Mouse (Mus musculus) gastrocnemius, postnatal 14 days (tissue): ENCODE measurements around the gene Gm37596. TPM values are rescaled to one million over a fixed set of nuclear protein-coding genes. Genes with fewer than 3 reads are reported as not detected.
"Not testable (repeated sequence)": the region's sequence is repeated elsewhere in the genome, so short reads cannot be mapped to it uniquely, and the experiment has no call there.

Experiments used
- DNase-seq: peaks from one replicate; pipeline ENCODE4 v3.0.0; 2021; ENCODE audit warnings: mixed read lengths
- intact Hi-C: fragments of 180-260 bp; cut with DNase I; formaldehyde crosslinking; loops from one replicate; pipeline ENCODE4 v1.15.1; 2025; ENCODE audit warnings: low total_unique reads
- long read RNA-seq, 2 experiments: library from polyadenylated mRNA; stranded (forward); transcript quantifications; one replicate each; pipeline ENCODE4 v2.0.0; 2021
- total RNA-seq, 2 experiments: library from RNA; stranded (reverse); gene quantifications; 2 replicates each; pipeline ENCODE4 v1.2.3; 2021

Gene Gm37596
- not detected for total RNA-seq
- long read RNA-seq, experiment 1 = 0 reads
- long read RNA-seq, experiment 2 = 0 reads

DNA sequence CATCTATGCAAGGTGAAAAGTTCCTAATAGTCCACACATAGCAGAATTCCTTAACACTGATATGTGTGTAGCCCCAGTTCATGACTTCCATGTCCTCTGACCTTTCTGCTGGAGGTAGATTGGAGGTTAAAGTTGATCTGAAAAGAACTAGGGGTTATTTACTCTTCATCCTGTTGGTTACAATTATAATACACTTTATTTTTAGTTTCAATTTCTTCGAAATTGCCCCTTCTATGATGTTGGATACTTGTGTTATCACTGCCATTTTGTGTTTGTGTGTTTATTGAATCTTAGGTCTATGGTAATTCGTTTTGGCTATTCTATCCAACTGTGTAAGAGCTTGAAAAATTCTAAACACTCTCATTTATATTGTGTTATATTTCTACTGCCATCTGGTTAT lies at the start of gene Gm37596:
Gene Gm37596, minus strand, starts transcription at position 101 of the 400 bp plus-strand sequence.
- DNase-seq, intact Hi-C loops: not testable (repeated sequence)

GRCm38 (mm10) chr3:93708969-93709637 lies 16.2 kb upstream of the Gm37596 start:
- intact Hi-C loops, DNase-seq: not testable (repeated sequence)

DNA sequence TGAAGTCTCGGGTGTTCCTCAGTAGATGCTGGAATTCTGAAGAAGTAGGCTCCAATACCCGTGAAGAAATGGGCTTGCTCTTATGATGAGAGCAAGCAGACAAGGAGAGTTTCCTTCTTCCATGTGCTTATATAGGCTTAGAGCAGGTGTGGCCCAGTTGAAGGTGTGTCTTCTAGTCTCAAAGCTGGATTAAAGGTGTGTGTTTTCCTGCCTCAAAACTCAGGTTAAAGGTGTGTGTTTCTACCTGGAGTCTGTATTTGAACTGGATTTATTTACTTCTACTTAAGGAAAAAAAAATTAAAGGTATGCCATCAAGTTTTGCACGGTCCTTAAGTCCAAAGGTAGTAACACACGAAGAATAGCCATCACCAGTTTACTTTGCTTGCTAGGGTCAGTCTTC lies 16.7 kb downstream of the Gm37596 start, which contains the start of gene Tdpoz1:
Gene Tdpoz1, minus strand, starts transcription at position 101 of the 400 bp plus-strand sequence.
- DNase-seq, intact Hi-C loops: not testable (repeated sequence)

DNA sequence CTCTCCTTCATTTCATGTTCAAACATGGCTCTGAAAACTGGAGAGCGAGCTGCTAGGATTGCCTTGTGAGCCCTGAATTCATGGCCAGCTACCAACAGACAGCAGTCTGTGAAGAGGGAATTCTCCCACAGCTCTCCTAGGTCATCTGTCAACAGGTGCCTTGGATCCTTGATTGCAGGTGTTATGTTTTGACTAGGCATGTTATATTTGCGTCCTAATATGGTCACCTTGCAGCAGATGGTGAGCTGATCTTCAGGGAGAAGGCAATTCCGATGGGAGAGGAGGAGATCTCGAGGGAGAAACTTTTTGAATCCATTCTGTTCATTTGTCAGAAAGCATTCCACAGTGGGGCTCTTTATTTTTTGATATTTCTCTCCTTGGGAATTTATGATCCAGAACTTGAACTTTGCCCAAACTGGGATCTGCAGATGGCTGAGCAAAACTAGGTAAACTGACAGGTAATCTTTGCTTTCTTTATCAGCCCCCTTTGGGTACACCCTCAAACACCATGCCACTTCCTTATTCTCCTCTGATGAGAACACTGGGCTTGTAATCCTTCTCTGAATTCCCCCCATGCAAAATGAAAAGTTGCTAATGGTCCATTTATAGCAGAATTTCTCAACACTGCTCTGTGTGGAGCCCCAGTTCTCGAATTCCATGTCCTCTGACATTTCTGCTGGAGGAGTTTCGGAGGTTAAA lies 21.9 kb downstream of the Gm37596 start:
- intact Hi-C loops, DNase-seq: not testable (repeated sequence)

DNA sequence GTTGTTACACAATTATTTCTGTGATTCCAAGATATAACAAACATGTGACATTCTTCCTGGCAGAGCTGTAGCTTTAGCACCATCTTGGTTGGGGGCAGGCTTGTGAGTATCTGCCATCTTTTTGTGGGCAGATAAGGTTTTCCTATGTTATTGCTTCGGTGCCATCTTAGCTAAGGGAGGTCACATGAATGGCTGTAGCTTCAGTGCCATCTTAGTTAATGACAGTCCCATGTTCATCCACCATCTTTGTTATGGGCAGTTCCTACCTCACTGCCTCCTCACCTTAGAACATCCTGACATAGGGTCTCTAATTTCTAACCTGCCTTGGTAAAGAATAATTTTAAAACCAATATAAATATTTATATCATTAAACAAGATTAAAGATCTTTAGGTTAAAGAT lies 38.6 kb downstream of the Gm37596 start:
- DNase-seq = no peak
- intact Hi-C loops = no loop called here

DNA sequence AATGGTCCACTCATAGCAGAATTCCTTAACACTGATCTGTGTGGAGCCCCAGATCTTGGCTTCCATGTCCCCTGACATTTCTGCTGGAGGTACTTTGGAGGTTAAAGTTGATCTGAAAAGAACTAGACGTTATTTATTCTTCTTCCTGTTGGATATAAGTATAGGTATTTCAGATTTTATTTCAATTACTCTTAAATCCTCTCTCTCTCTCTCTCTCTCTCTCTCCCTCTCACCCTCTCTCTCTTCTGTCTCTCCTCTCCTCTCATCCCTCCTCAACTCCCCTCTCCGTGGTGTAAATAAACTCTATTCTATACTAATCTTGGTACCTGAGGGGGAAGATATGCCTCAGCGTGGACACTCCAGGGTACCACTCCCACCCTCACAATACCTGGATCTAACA lies 40.3 kb downstream of the Gm37596 start, which contains the start of gene Tdpoz2:
Gene Tdpoz2, minus strand, starts transcription at position 101 of the 400 bp plus-strand sequence.
- intact Hi-C loops = no loop called here
- DNase-seq = no peak

Other genes with a start within 250 kb of the Gm37596 start
- gene Tchhl1, start 224.3 kb downstream of the Gm37596 start, total RNA-seq = not detected
- 100 to 1,000 TPM; 101 to 110 TPM for gene S100a11, start 172.6 kb downstream of the Gm37596 start, total RNA-seq
- gene S100a10, start 138.0 kb downstream of the Gm37596 start, total RNA-seq = 100 to 1,000 TPM; 102 to 107 TPM
- gene Tdpoz2, start 40.4 kb downstream of the Gm37596 start, total RNA-seq = not detected
- not detected for gene Tdpoz1, start 16.8 kb downstream of the Gm37596 start, total RNA-seq
- gene Gm5773, start 79.9 kb upstream of the Gm37596 start, total RNA-seq = not detected
- not detected for gene Tdpoz4, start 103.3 kb upstream of the Gm37596 start, total RNA-seq
- gene Tdpoz3, start 132.9 kb upstream of the Gm37596 start, total RNA-seq = not detected